Mouse (Mus musculus) lung, postnatal 0 days (tissue): Measurements from ENCODE around the gene Lzts2.

Source experiments
- CTCF ChIP-seq: IDR thresholded peaks from 2 replicates; pipeline ENCODE4 v1.5.1; 2016; ENCODE audit warnings: antibody characterized with exemption, mild to moderate bottlenecking
- EP300 ChIP-seq: IDR thresholded peaks from 2 replicates; pipeline ENCODE4 v1.6.1; 2016; ENCODE audit warnings: antibody characterized with exemption, mild to moderate bottlenecking, control low read depth

DNA sequence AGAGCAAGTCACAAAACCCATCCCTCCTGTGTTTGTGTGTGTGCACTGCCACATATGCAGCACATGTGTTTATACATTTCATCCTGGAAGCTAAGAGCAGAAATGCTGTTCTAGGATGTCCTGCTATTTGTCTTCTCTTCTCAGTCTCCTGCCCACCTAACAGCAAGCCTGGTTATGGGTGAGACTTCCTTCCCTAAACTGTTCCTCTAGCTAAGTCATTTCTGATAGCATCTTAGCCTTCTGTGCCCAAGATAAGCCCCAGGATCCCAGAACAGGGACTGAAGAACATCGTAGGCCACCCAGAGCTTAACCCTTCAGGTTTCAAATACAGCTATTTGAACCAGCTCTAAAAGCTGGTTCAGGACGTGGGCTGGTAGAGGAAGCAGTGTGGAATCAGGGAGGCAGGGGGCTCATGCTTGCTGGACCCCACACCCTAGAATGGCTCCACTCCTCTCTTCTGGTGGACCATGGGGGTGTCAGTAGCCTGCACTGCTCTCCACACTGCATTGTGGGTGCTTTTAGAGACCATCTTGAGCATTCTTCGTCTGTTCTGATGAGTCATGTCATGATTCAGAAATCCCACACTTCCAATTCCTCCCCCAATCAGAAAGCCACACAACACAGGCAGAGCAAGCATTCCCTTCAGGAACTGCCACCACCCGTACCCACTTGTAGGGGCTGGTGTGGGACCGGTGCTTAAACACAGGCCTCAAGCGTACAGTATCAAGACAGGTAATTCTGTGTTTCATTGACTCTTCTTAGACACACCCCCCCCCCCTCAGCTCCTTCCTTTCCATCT is 40.9 kb downstream of the Lzts2 start:
- TF ChIP-seq CTCF = no peak
- 0 out of 2 replicates have a peak, but pooled peaks have one; percentile 6 for TF ChIP-seq EP300
